Mouse (Mus musculus) lung, embryonic 14.5 days (tissue): ENCODE measurements around the gene Rp2. TPM values are rescaled to one million over a fixed set of nuclear protein-coding genes. Genes with fewer than 3 reads are reported as not detected.

Source experiments
- ATAC-seq: fragments of 200-750 bp; cut with Nextera tagmentation; 2 replicates; pipeline ENCODE4 v1.8.0; 2017; ENCODE audit warnings: mild to moderate bottlenecking, moderate TSS enrichment, moderate library complexity; ENCODE audit not compliant: insufficient read depth
- DNase-seq: peaks from one replicate; pipeline ENCODE4 v3.0.0-alpha.2; 2015
- H3K27ac ChIP-seq: fragments of 300-500 bp; sonication (generic); 2 replicates; pipeline ENCODE4 v1.5.1; 2014; ENCODE audit warnings: low read depth, mild to moderate bottlenecking, moderate library complexity
- H3K27me3 ChIP-seq: fragments of 300-500 bp; sonication (generic); 2 replicates; pipeline ENCODE4 v1.6.1; 2014; ENCODE audit warnings: low read length, control low read depth; ENCODE audit not compliant: insufficient read depth
- H3K36me3 ChIP-seq: fragments of 300-500 bp; sonication (generic); 2 replicates; pipeline ENCODE4 v1.6.1; 2014; ENCODE audit warnings: control low read depth; ENCODE audit not compliant: insufficient read depth
- H3K4me1 ChIP-seq: fragments of 300-500 bp; sonication (generic); 2 replicates; pipeline ENCODE4 v1.6.1; 2014; ENCODE audit warnings: antibody characterized with exemption, control low read depth; ENCODE audit not compliant: insufficient read depth
- H3K4me2 ChIP-seq: fragments of 300-500 bp; sonication (generic); 2 replicates; pipeline ENCODE4 v1.6.1; 2014; ENCODE audit warnings: mild to moderate bottlenecking
- H3K4me3 ChIP-seq: fragments of 300-500 bp; sonication (generic); 2 replicates; pipeline ENCODE4 v1.5.1; 2014; ENCODE audit warnings: low read depth, low read length
- H3K9ac ChIP-seq: fragments of 300-500 bp; sonication (generic); 2 replicates; pipeline ENCODE4 v1.6.1; 2014
- H3K9me3 ChIP-seq: fragments of 300-500 bp; sonication (generic); 2 replicates; pipeline ENCODE4 v1.6.1; 2016; ENCODE audit warnings: low read depth, low read length, control low read depth
- CTCF ChIP-seq: IDR thresholded peaks from 2 replicates; pipeline ENCODE4 v1.5.1; 2016; ENCODE audit warnings: antibody characterized with exemption, low read depth
- WGBS: fragments of 180-500 bp; shearing (Covaris S2); extraction: QIAGEN DNeasy Blood & Tissue Kit; methylation state at CpG from one replicate; pipeline ENCODE4 v1.1.7; 2014; 5-methylcytosine and 5-hydroxymethylcytosine counted together
- polyA plus RNA-seq: library from polyadenylated mRNA; unstranded; fragments of >200 nt; fragmentation: Nextera tagmentation; extraction: Ambion mirVana; gene quantifications from 2 replicates; pipeline ENCODE4 v1.2.1, GENCODE M21; 2014

Gene Rp2
- polyA plus RNA-seq, 1 experiment from 2014 or later = 21.6 TPM

GRCm38 (mm10) chrX:20404068-20404467 is 39.8 kb downstream of the Rp2 start:
- no peak overlapping the region for H3K27ac ChIP-seq
- 84% methylated on average over 4 of the region's 4 CpGs for WGBS
- DNase-seq = peak; percentile 21

GRCm38 (mm10) chrX:20406909-20407308 is 42.6 kb downstream of the Rp2 start:
- DNase-seq (no peak), ATAC-seq (no peak)
- Histone ChIP-seq H3K4me3 (no peak overlapping the region), H3K4me2 (no peak overlapping the region), H3K27ac (no peak overlapping the region), H3K36me3 (no peaks in the 10 kb centered on the region), H3K4me1 (no peaks in the 10 kb centered on the region), H3K9ac (no peak overlapping the region), H3K27me3 (no peaks in the 10 kb centered on the region), H3K9me3 (no peaks in the 10 kb centered on the region)
- 90% methylated on average over 2 of the region's 2 CpGs for WGBS
- TF ChIP-seq CTCF = no peak

More at GRCm38 (mm10) chrX:20404068-20404467, 39.8 kb downstream of the Rp2 start:
- no peaks in the 10 kb centered on the region for H3K4me1 ChIP-seq
- no peak overlapping the region for H3K9ac ChIP-seq
- peak; percentile 64 for TF ChIP-seq CTCF
- no peaks in the 10 kb centered on the region for H3K36me3 ChIP-seq
- H3K27me3 ChIP-seq = no peaks in the 10 kb centered on the region
- no peak for ATAC-seq
- H3K9me3 ChIP-seq = no peaks in the 10 kb centered on the region
- H3K4me2 ChIP-seq = no peak overlapping the region
- no peak overlapping the region for H3K4me3 ChIP-seq

GRCm38 (mm10) chrX:20407676-20408075 is 43.4 kb downstream of the Rp2 start:
- no peaks in the 10 kb centered on the region for H3K4me1 ChIP-seq
- 0 out of 2 replicates have a peak overlapping the region, but pooled peaks have one; percentile 46 for H3K27ac ChIP-seq
- 54% methylated on average over 2 of the region's 2 CpGs for WGBS
- no peaks in the 10 kb centered on the region for H3K27me3 ChIP-seq
- no peaks in the 10 kb centered on the region for H3K9me3 ChIP-seq
- no peak for DNase-seq
- no peaks in the 10 kb centered on the region for H3K36me3 ChIP-seq
- ATAC-seq = peak; percentile 60; the same call in 1 of the 2 replicates
- H3K9ac ChIP-seq = no peak overlapping the region
- no peak for TF ChIP-seq CTCF
- no peak overlapping the region for H3K4me3 ChIP-seq
- H3K4me2 ChIP-seq = no peak overlapping the region

GRCm38 (mm10) chrX:20411382-20411781 is 47.1 kb downstream of the Rp2 start:
- WGBS = 91% methylated on average over 4 of the region's 4 CpGs
- no peak for TF ChIP-seq CTCF
- Histone ChIP-seq H3K36me3 (no peaks in the 10 kb centered on the region), H3K4me3 (no peak overlapping the region), H3K27ac (no peak overlapping the region), H3K4me2 (no peak overlapping the region), H3K27me3 (no peaks in the 10 kb centered on the region), H3K9ac (no peak overlapping the region), H3K9me3 (no peaks in the 10 kb centered on the region), H3K4me1 (no peaks in the 10 kb centered on the region)
- DNase-seq = no peak
- no peak for ATAC-seq

- 74% methylated on average over 3 of the region's 3 CpGs for WGBS
- TF ChIP-seq CTCF = no peak
These were observed 47.9 kb downstream of the Rp2 start for GRCm38 (mm10) chrX:20412221-20412620.

GRCm38 (mm10) chrX:20414885-20415622 is 50.8 kb downstream of the Rp2 start:
- ATAC-seq = no peak
- WGBS = 37% methylated on average over 10 of the region's 10 CpGs
- H3K4me3 ChIP-seq = no peak overlapping the region
- H3K9me3 ChIP-seq = no peaks in the 10 kb centered on the region
- no peaks in the 10 kb centered on the region for H3K36me3 ChIP-seq
- no peaks in the 10 kb centered on the region for H3K4me1 ChIP-seq
- H3K4me2 ChIP-seq = no peak overlapping the region
- H3K27ac ChIP-seq = no peak overlapping the region
- no peak for TF ChIP-seq CTCF
- DNase-seq = no peak
- no peaks in the 10 kb centered on the region for H3K27me3 ChIP-seq
- H3K9ac ChIP-seq = no peak overlapping the region

More at GRCm38 (mm10) chrX:20412221-20412620, 47.9 kb downstream of the Rp2 start:
- no peak overlapping the region for H3K27ac ChIP-seq
- no peak for DNase-seq
- H3K36me3 ChIP-seq = no peaks in the 10 kb centered on the region
- no peak overlapping the region for H3K4me3 ChIP-seq
- no peak overlapping the region for H3K4me2 ChIP-seq
- no peak overlapping the region for H3K9ac ChIP-seq
- no peaks in the 10 kb centered on the region for H3K27me3 ChIP-seq
- no peak for ATAC-seq
- no peaks in the 10 kb centered on the region for H3K4me1 ChIP-seq
- H3K9me3 ChIP-seq = no peaks in the 10 kb centered on the region

GRCm38 (mm10) chrX:20418461-20418860 is 54.2 kb downstream of the Rp2 start:
- no peaks in the 10 kb centered on the region for H3K4me1 ChIP-seq
- H3K4me3 ChIP-seq = no peak overlapping the region
- no peak overlapping the region for H3K9ac ChIP-seq
- ATAC-seq (no peak), DNase-seq (no peak)
- no peaks in the 10 kb centered on the region for H3K27me3 ChIP-seq
- no peak for TF ChIP-seq CTCF
- no peak overlapping the region for H3K4me2 ChIP-seq
- H3K9me3 ChIP-seq = no peaks in the 10 kb centered on the region
- WGBS = 89% methylated on average over 2 of the region's 2 CpGs
- no peak overlapping the region for H3K27ac ChIP-seq
- no peaks in the 10 kb centered on the region for H3K36me3 ChIP-seq
